Mouse (Mus musculus): ENCODE results near the gene Lrig1.

DNA sequence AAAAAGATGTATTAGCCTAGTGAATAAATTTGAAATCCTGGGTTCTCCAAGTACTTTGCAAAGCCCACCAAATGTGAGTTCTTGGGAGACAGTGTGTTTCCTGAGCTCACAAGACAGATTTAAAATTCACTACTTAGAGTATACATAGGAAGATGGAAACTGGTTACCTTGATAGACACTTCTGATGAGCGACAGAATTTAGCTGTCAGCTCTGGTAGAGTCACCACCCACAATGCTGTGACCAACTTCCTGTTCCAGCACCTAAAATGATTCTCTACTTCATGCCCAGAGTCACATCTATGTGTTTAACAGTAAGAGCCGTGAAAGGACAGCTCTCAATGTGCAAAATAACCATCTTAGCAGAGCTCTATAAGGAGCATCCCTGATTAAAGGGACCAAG is 27.5 kb downstream of the Lrig1 start:
- no peak for TF ChIP-seq POLR2A (IDR thresholded peaks at IDR 0.05; ENCODE audit: insufficient read depth, low read depth, low read length)
- TF ChIP-seq CTCF (IDR thresholded peaks at IDR 0.05; ENCODE audit: insufficient read depth, low read depth, low read length) = no peak
